Mouse (Mus musculus): ENCODE data around the gene Gid4. TPM values are rescaled to one million over a fixed set of nuclear protein-coding genes. Genes with fewer than 3 reads are reported as not detected.

Gid4 gene
- polyA plus RNA-seq, 1 experiment from 2014 or later = 21.2 TPM

GRCm38 (mm10) chr11:60440176-60440575 is 23.2 kb downstream of the Gid4 start:
- no peaks in the 10 kb centered on the region for H3K27me3 ChIP-seq (ENCODE audit: control insufficient read depth, insufficient read depth, low read length)
- no peak for ATAC-seq (replicated peaks; ENCODE audit: extremely low read depth, insufficient read depth, low FRiP score)
- no peak overlapping the region for H3K27ac ChIP-seq (ENCODE audit: low read length)
- no peaks in the 10 kb centered on the region for H3K9me3 ChIP-seq (replicated peaks; ENCODE audit: control insufficient read depth, low read length)
- H3K4me2 ChIP-seq (ENCODE audit: low read depth, low read length) = no peak overlapping the region
- 55% methylated on average over 7 of the region's 7 CpGs for WGBS
- H3K36me3 ChIP-seq (ENCODE audit: control insufficient read depth, insufficient read depth) = peaks cover 41% of the 10 kb centered on the region
- no peak overlapping the region for H3K9ac ChIP-seq (ENCODE audit: low read length)
- H3K4me3 ChIP-seq (ENCODE audit: low read length) = no peak overlapping the region
- H3K4me1 ChIP-seq (ENCODE audit: control insufficient read depth, insufficient read depth, low read length) = no peaks in the 10 kb centered on the region

DNA sequence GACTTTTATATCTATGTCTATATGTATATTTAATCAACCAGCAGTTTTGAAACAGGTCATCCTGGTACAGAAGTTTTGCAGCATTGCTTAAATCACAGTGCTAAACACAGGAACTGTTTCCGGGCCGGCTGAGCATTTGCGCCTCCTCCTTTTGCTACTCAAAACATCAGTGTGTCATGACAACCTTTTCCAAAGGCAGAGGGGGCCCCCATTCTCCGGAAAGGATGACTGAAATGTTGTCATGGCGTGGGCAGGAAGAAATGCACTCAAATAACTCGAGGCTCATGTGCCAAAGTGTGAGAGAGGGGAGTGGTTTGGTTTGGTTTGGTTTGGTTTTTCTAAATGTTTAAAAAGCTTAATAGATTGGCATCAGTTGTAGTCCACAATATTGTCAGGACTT is 26.0 kb downstream of the Gid4 start:
- no peak overlapping the region for H3K27ac ChIP-seq (ENCODE audit: low read length)
- no peak overlapping the region for H3K4me3 ChIP-seq (ENCODE audit: low read length)
- WGBS = 92% methylated on average over 6 of the region's 6 CpGs
- H3K9ac ChIP-seq (ENCODE audit: low read length) = no peak overlapping the region
- peaks cover 23% of the 10 kb centered on the region for H3K36me3 ChIP-seq (ENCODE audit: control insufficient read depth, insufficient read depth)
- no peak overlapping the region for H3K4me2 ChIP-seq (ENCODE audit: low read depth, low read length)
- H3K27me3 ChIP-seq (ENCODE audit: control insufficient read depth, insufficient read depth, low read length) = no peaks in the 10 kb centered on the region
- ATAC-seq (replicated peaks; ENCODE audit: extremely low read depth, insufficient read depth, low FRiP score) = no peak
- H3K9me3 ChIP-seq (replicated peaks; ENCODE audit: control insufficient read depth, low read length) = no peaks in the 10 kb centered on the region
- no peaks in the 10 kb centered on the region for H3K4me1 ChIP-seq (ENCODE audit: control insufficient read depth, insufficient read depth, low read length)

DNA sequence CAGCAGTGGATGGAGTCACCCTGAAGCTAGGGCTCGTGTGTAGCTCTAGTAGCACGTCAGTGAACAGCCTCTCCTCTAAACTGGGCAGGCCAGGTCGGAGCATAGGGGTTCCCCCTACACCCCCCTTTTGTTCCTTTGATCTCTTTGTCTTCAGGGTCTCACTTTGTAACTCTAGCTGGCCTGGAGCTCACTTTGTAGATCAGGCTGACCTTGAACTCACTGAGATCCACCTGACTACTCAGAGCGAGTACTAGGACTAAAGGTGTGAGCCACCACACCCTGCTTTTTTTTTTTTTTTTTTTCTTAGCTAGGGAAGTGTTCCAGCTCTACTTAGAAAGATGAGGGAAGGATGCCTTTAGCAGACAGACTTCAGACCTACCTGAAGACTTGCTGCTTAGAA is 27.1 kb downstream of the Gid4 start:
- Histone ChIP-seq H3K36me3 (ENCODE audit: control insufficient read depth, insufficient read depth) (peaks cover 23% of the 10 kb centered on the region), H3K4me1 (ENCODE audit: control insufficient read depth, insufficient read depth, low read length) (no peaks in the 10 kb centered on the region), H3K4me2 (ENCODE audit: low read depth, low read length) (no peak overlapping the region), H3K9me3 (replicated peaks; ENCODE audit: control insufficient read depth, low read length) (no peaks in the 10 kb centered on the region), H3K4me3 (ENCODE audit: low read length) (no peak overlapping the region), H3K9ac (ENCODE audit: low read length) (no peak overlapping the region), H3K27ac (ENCODE audit: low read length) (no peak overlapping the region), H3K27me3 (ENCODE audit: control insufficient read depth, insufficient read depth, low read length) (no peaks in the 10 kb centered on the region)
- no peak for ATAC-seq (replicated peaks; ENCODE audit: extremely low read depth, insufficient read depth, low FRiP score)
- WGBS = 70% methylated on average over 4 of the region's 4 CpGs

- whole genome bisulfite sequencing = 4% methylated on average over 27 of the region's 27 CpGs
- peak within 1 kb of the TSS; percentile 71 for H3K27ac ChIP-seq (ENCODE audit: low read length)
Measured at GRCm38 (mm10) chr11:60454080-60454744, 37.3 kb downstream of the Gid4 start, which contains the start of gene Drg2. Gene Drg2 (plus strand): TSS chr11:60454591.

DNA sequence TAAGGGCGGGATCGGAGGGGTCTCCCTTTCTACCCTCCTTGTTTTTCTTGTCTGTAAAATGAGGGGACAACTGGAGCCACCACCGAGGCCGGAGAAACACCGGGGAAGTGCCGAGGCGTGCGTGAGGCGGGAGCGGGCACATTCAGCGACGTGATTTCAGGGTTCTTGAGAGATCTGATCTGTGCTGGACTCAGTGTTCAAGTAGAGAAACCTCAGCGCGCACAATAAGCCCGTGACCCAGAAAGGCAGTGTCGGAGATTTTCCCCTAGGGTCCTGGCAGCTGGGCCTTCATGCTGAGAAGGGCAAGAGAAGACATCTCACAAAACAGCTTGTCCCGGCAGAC is 37.8 kb downstream of the Gid4 start:
- under 1% methylated on average over 17 of the region's 17 CpGs for WGBS
- H3K9ac ChIP-seq (ENCODE audit: low read length) = peak overlapping the region; percentile 80
- H3K27ac ChIP-seq (ENCODE audit: low read length) = peak overlapping the region; percentile 71
- peaks cover 10% of the 10 kb centered on the region for H3K4me1 ChIP-seq (ENCODE audit: control insufficient read depth, insufficient read depth, low read length)
- no peaks in the 10 kb centered on the region for H3K27me3 ChIP-seq (ENCODE audit: control insufficient read depth, insufficient read depth, low read length)
- ATAC-seq (replicated peaks; ENCODE audit: extremely low read depth, insufficient read depth, low FRiP score) = no peak
- H3K4me3 ChIP-seq (ENCODE audit: low read length) = peak overlapping the region; percentile 68
- peaks cover 15% of the 10 kb centered on the region for H3K36me3 ChIP-seq (ENCODE audit: control insufficient read depth, insufficient read depth)
- H3K9me3 ChIP-seq (replicated peaks; ENCODE audit: control insufficient read depth, low read length) = no peaks in the 10 kb centered on the region
- H3K4me2 ChIP-seq (ENCODE audit: low read depth, low read length) = peak overlapping the region; percentile 89

More at GRCm38 (mm10) chr11:60454080-60454744, 37.3 kb downstream of the Gid4 start, which contains the start of gene Drg2:
- Histone ChIP-seq H3K9ac (ENCODE audit: low read length) (peak within 1 kb of the TSS; percentile 80), H3K27me3 (ENCODE audit: control insufficient read depth, insufficient read depth, low read length) (no peaks in the 10 kb centered on the region), H3K4me3 (ENCODE audit: low read length) (peak within 1 kb of the TSS; percentile 68), H3K9me3 (replicated peaks; ENCODE audit: control insufficient read depth, low read length) (no peaks in the 10 kb centered on the region), H3K4me2 (ENCODE audit: low read depth, low read length) (peak within 1 kb of the TSS; percentile 89), H3K36me3 (ENCODE audit: control insufficient read depth, insufficient read depth) (peaks cover 10% of the 10 kb centered on the region), H3K4me1 (ENCODE audit: control insufficient read depth, insufficient read depth, low read length) (peaks cover 10% of the 10 kb centered on the region)
- peak; percentile 86 for ATAC-seq (replicated peaks; ENCODE audit: extremely low read depth, insufficient read depth, low FRiP score)

- Histone ChIP-seq H3K4me2 (ENCODE audit: low read depth, low read length) (no peak overlapping the region), H3K4me3 (ENCODE audit: low read length) (no peak overlapping the region), H3K27ac (ENCODE audit: low read length) (no peak overlapping the region), H3K27me3 (ENCODE audit: control insufficient read depth, insufficient read depth, low read length) (no peaks in the 10 kb centered on the region), H3K9ac (ENCODE audit: low read length) (no peak overlapping the region), H3K9me3 (replicated peaks; ENCODE audit: control insufficient read depth, low read length) (no peaks in the 10 kb centered on the region), H3K36me3 (ENCODE audit: control insufficient read depth, insufficient read depth) (peaks cover 44% of the 10 kb centered on the region), H3K4me1 (ENCODE audit: control insufficient read depth, insufficient read depth, low read length) (peaks cover 10% of the 10 kb centered on the region)
- WGBS = 86% methylated on average over 1 of the region's 1 CpGs
- no peak for ATAC-seq (replicated peaks; ENCODE audit: extremely low read depth, insufficient read depth, low FRiP score)
Measured at GRCm38 (mm10) chr11:60457973-60458372, 41.0 kb downstream of the Gid4 start.

DNA sequence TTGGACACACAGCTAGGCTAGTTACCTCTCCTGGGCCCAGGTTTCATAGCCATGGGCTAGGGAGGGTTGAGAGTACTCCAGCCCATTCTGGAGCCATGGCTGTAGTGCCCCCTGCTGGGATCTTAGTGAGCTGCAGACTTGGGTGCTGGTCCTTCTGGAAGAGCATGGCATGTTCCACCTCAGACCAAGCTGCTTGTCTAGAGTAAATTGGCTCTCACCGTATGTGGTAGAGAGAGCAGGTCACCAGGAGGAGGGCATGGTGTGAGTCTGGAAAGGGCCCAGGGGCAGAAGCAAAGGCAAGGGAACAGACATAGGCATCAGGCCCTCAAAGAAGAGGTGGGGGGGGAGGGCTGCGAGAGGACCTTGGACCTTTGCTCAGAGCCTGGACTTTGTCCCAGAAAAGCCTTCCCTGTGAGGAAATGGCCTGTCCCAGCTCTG is 49.0 kb downstream of the Gid4 start:
- Histone ChIP-seq H3K4me1 (ENCODE audit: control insufficient read depth, insufficient read depth, low read length) (no peaks in the 10 kb centered on the region), H3K9ac (ENCODE audit: low read length) (no peak overlapping the region), H3K4me2 (ENCODE audit: low read depth, low read length) (no peak overlapping the region), H3K27ac (ENCODE audit: low read length) (no peak overlapping the region), H3K27me3 (ENCODE audit: control insufficient read depth, insufficient read depth, low read length) (no peaks in the 10 kb centered on the region), H3K4me3 (ENCODE audit: low read length) (no peak overlapping the region), H3K36me3 (ENCODE audit: control insufficient read depth, insufficient read depth) (peaks cover 55% of the 10 kb centered on the region), H3K9me3 (replicated peaks; ENCODE audit: control insufficient read depth, low read length) (no peaks in the 10 kb centered on the region)
- 89% methylated on average over 2 of the region's 2 CpGs for WGBS
- no peak for ATAC-seq (replicated peaks; ENCODE audit: extremely low read depth, insufficient read depth, low FRiP score)

- Histone ChIP-seq H3K36me3 (ENCODE audit: control insufficient read depth, insufficient read depth) (peaks cover 32% of the 10 kb centered on the region), H3K4me2 (ENCODE audit: low read depth, low read length) (no peak within 1 kb of the TSS), H3K4me1 (ENCODE audit: control insufficient read depth, insufficient read depth, low read length) (no peaks in the 10 kb centered on the region), H3K27ac (ENCODE audit: low read length) (no peak within 1 kb of the TSS), H3K27me3 (ENCODE audit: control insufficient read depth, insufficient read depth, low read length) (no peaks in the 10 kb centered on the region), H3K4me3 (ENCODE audit: low read length) (no peak within 1 kb of the TSS), H3K9ac (ENCODE audit: low read length) (no peak within 1 kb of the TSS), H3K9me3 (replicated peaks; ENCODE audit: control insufficient read depth, low read length) (no peaks in the 10 kb centered on the region)
- ATAC-seq (replicated peaks; ENCODE audit: extremely low read depth, insufficient read depth, low FRiP score) = no peak
- WGBS = 93% methylated on average over 3 of the region's 3 CpGs
Measured at GRCm38 (mm10) chr11:60469039-60469438, 52.1 kb downstream of the Gid4 start, which contains the start of gene Myo15. Gene Myo15 (plus strand): TSS chr11:60469339.

- WGBS = 80% methylated on average over 9 of the region's 9 CpGs
- H3K27ac ChIP-seq (ENCODE audit: low read length) = no peak overlapping the region
- H3K4me2 ChIP-seq (ENCODE audit: low read depth, low read length) = no peak overlapping the region
- H3K4me1 ChIP-seq (ENCODE audit: control insufficient read depth, insufficient read depth, low read length) = no peaks in the 10 kb centered on the region
- no peaks in the 10 kb centered on the region for H3K9me3 ChIP-seq (replicated peaks; ENCODE audit: control insufficient read depth, low read length)
- H3K36me3 ChIP-seq (ENCODE audit: control insufficient read depth, insufficient read depth) = peaks cover 21% of the 10 kb centered on the region
- no peak overlapping the region for H3K9ac ChIP-seq (ENCODE audit: low read length)
- no peak for ATAC-seq (replicated peaks; ENCODE audit: extremely low read depth, insufficient read depth, low FRiP score)
- no peaks in the 10 kb centered on the region for H3K27me3 ChIP-seq (ENCODE audit: control insufficient read depth, insufficient read depth, low read length)
- no peak overlapping the region for H3K4me3 ChIP-seq (ENCODE audit: low read length)
Measured at GRCm38 (mm10) chr11:60470743-60471142, 53.8 kb downstream of the Gid4 start.

Data from heart, embryonic 16.5 days (tissue).